Mouse (Mus musculus): ENCODE data around the gene Cdk5r1. TPM values are rescaled to one million over a fixed set of nuclear protein-coding genes. Genes with fewer than 3 reads are reported as not detected.

The Cdk5r1 gene
- polyA plus RNA-seq, 1 experiment from 2014 or later, result 6.6 TPM

DNA sequence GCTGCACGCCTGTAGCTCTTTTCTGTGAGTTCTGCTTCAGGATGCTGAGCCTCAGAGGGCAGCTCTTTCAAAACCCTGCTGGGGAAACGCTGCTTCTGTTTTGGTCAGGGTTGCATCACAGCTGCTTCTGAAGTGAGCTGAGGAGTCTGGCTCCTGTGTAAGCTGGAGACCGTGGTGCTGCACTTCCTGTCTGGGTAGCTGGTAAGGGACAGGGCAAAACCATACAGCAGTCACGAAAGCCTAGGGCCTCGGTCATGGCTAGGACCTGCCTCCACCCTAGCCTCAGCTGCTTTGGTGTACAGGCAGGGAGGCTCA lies 13.0 kb downstream of the Cdk5r1 start:
- Histone ChIP-seq H3K4me1 (ENCODE audit: control insufficient read depth, insufficient read depth, low read length) (peaks cover 2% of the 10 kb centered on the region; the same call in 1 of the 2 replicates), H3K36me3 (replicated peaks; ENCODE audit: control insufficient read depth, insufficient read depth, low read depth, low read length) (no peaks in the 10 kb centered on the region), H3K27ac (replicated peaks; ENCODE audit: low read depth, low read length) (no peak overlapping the region), H3K9ac (replicated peaks; ENCODE audit: low read length) (no peak overlapping the region), H3K4me3 (ENCODE audit: low read depth, low read length) (no peak overlapping the region), H3K4me2 (ENCODE audit: low read depth, low read length) (no peak overlapping the region), H3K9me3 (replicated peaks; ENCODE audit: control insufficient read depth, low read length) (no peaks in the 10 kb centered on the region), H3K27me3 (ENCODE audit: control insufficient read depth, insufficient read depth, low read length) (no peaks in the 10 kb centered on the region)
- DNase-seq (ENCODE audit: low spot score) (no peak), ATAC-seq (replicated peaks; ENCODE audit: insufficient number of reproducible peaks, low FRiP score, low TSS enrichment, low read depth) (no peak)
- WGBS, result 47% methylated on average over 5 of the region's 5 CpGs

DNA sequence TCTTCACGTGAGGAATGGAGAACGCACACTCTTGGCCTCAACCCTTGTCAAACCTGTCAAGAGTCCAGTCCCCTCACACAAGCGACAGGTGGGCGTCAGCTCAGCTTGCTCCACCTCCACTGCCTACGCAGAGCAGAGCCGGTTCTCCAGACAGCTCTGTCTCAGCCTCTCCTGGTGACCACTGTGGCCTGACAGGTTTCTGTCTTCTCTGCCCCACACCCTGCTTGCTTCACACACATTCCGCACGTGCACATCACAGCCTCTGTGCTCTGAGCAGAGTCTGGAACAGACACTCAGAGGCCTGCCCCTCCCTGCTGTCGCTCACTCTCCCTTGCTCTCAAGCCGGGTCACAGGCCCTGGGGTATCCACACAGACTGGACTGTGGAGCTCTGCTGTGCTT lies 14.0 kb downstream of the Cdk5r1 start:
- no peaks in the 10 kb centered on the region for H3K27me3 ChIP-seq (ENCODE audit: control insufficient read depth, insufficient read depth, low read length)
- H3K36me3 ChIP-seq (replicated peaks; ENCODE audit: control insufficient read depth, insufficient read depth, low read depth, low read length), result no peaks in the 10 kb centered on the region
- DNase-seq (ENCODE audit: low spot score), result no peak
- H3K9ac ChIP-seq (replicated peaks; ENCODE audit: low read length), result no peak overlapping the region
- H3K9me3 ChIP-seq (replicated peaks; ENCODE audit: control insufficient read depth, low read length), result no peaks in the 10 kb centered on the region
- H3K4me3 ChIP-seq (ENCODE audit: low read depth, low read length), result no peak overlapping the region
- no peak overlapping the region for H3K27ac ChIP-seq (replicated peaks; ENCODE audit: low read depth, low read length)
- WGBS, result 70% methylated on average over 10 of the region's 10 CpGs
- H3K4me1 ChIP-seq (ENCODE audit: control insufficient read depth, insufficient read depth, low read length), result peaks cover 2% of the 10 kb centered on the region; the same call in 1 of the 2 replicates
- no peak for ATAC-seq (replicated peaks; ENCODE audit: insufficient number of reproducible peaks, low FRiP score, low TSS enrichment, low read depth)
- H3K4me2 ChIP-seq (ENCODE audit: low read depth, low read length), result no peak overlapping the region

DNA sequence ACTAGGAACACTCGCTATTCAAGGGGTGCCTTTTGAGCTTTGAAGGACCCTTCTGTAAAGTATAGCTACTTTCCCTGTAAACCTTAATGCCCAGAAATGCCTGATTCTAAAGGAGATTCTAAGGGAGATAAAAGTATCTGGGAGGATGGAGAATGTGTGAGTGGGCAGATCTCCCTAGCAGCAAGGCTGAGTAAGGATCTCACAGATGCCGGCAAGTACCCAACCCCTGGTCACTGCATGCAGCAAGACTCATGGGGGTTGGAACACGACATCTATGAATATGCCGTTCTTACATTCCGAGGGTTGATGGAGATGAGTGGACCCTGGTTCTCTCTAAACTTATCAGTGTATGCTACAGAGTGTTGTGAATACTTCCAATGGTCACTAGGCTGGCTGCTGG lies 16.4 kb downstream of the Cdk5r1 start:
- H3K27ac ChIP-seq (replicated peaks; ENCODE audit: low read depth, low read length), result no peak overlapping the region
- ATAC-seq (replicated peaks; ENCODE audit: insufficient number of reproducible peaks, low FRiP score, low TSS enrichment, low read depth) (no peak), DNase-seq (ENCODE audit: low spot score) (no peak)
- H3K9ac ChIP-seq (replicated peaks; ENCODE audit: low read length), result no peak overlapping the region
- H3K36me3 ChIP-seq (replicated peaks; ENCODE audit: control insufficient read depth, insufficient read depth, low read depth, low read length), result no peaks in the 10 kb centered on the region
- H3K4me3 ChIP-seq (ENCODE audit: low read depth, low read length), result no peak overlapping the region
- 90% methylated on average over 5 of the region's 5 CpGs for WGBS
- H3K9me3 ChIP-seq (replicated peaks; ENCODE audit: control insufficient read depth, low read length), result no peaks in the 10 kb centered on the region
- H3K27me3 ChIP-seq (ENCODE audit: control insufficient read depth, insufficient read depth, low read length), result no peaks in the 10 kb centered on the region
- peaks cover 2% of the 10 kb centered on the region; the same call in 1 of the 2 replicates for H3K4me1 ChIP-seq (ENCODE audit: control insufficient read depth, insufficient read depth, low read length)
- H3K4me2 ChIP-seq (ENCODE audit: low read depth, low read length), result no peak overlapping the region

DNA sequence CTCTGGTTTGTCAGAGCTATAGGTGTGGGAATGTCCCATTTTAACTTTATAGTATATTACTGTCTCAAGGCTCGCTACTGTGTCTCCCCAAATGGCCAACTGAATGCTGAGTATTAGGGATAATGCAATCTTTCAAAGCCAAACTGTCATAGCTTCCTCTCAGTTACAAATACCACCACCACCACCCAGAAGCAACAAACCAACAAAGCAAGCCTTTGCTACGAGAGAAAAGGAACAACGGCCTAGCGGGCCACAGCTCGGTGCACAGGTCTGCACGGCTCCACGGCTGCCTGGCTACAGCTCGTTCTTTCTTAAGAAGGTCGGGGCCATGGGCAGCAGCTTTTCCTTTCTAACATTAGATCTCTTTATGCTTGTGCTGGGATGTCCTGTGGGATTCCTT lies 18.0 kb downstream of the Cdk5r1 start:
- Histone ChIP-seq H3K36me3 (replicated peaks; ENCODE audit: control insufficient read depth, insufficient read depth, low read depth, low read length) (no peaks in the 10 kb centered on the region), H3K4me3 (ENCODE audit: low read depth, low read length) (no peak overlapping the region), H3K27ac (replicated peaks; ENCODE audit: low read depth, low read length) (no peak overlapping the region), H3K9ac (replicated peaks; ENCODE audit: low read length) (no peak overlapping the region), H3K9me3 (replicated peaks; ENCODE audit: control insufficient read depth, low read length) (no peaks in the 10 kb centered on the region), H3K4me2 (ENCODE audit: low read depth, low read length) (no peak overlapping the region), H3K4me1 (ENCODE audit: control insufficient read depth, insufficient read depth, low read length) (no peaks in the 10 kb centered on the region; the same call in 1 of the 2 replicates), H3K27me3 (ENCODE audit: control insufficient read depth, insufficient read depth, low read length) (no peaks in the 10 kb centered on the region)
- no peak for DNase-seq (ENCODE audit: low spot score)
- WGBS, result 83% methylated on average over 9 of the region's 9 CpGs
- no peak for ATAC-seq (replicated peaks; ENCODE audit: insufficient number of reproducible peaks, low FRiP score, low TSS enrichment, low read depth)

DNA sequence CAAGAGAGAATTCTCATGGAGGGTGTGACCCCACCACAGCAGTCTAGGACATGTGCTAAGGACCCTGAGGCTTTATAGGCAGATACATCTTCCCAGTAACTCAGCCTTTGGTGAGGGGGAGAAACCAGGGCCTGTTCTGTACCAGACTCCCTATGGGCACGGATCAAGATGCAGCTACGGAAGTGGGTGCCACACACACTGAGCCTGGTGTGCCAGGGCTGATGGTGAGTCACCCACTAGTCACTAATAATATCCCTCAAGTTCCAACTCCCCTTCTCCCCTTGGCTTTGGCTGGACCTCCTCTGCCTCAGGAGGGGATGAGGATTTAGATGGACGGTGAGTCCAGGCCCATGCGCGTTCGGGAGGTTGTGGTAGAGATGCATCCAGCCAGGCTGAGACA lies 19.1 kb downstream of the Cdk5r1 start:
- WGBS, result 85% methylated on average over 6 of the region's 6 CpGs
- Histone ChIP-seq H3K27ac (replicated peaks; ENCODE audit: low read depth, low read length) (no peak overlapping the region), H3K4me3 (ENCODE audit: low read depth, low read length) (no peak overlapping the region), H3K9me3 (replicated peaks; ENCODE audit: control insufficient read depth, low read length) (no peaks in the 10 kb centered on the region), H3K4me2 (ENCODE audit: low read depth, low read length) (no peak overlapping the region), H3K36me3 (replicated peaks; ENCODE audit: control insufficient read depth, insufficient read depth, low read depth, low read length) (no peaks in the 10 kb centered on the region), H3K9ac (replicated peaks; ENCODE audit: low read length) (no peak overlapping the region), H3K4me1 (ENCODE audit: control insufficient read depth, insufficient read depth, low read length) (no peaks in the 10 kb centered on the region; the same call in 1 of the 2 replicates), H3K27me3 (ENCODE audit: control insufficient read depth, insufficient read depth, low read length) (no peaks in the 10 kb centered on the region)
- no peak for ATAC-seq (replicated peaks; ENCODE audit: insufficient number of reproducible peaks, low FRiP score, low TSS enrichment, low read depth)
- DNase-seq (ENCODE audit: low spot score), result no peak

DNA sequence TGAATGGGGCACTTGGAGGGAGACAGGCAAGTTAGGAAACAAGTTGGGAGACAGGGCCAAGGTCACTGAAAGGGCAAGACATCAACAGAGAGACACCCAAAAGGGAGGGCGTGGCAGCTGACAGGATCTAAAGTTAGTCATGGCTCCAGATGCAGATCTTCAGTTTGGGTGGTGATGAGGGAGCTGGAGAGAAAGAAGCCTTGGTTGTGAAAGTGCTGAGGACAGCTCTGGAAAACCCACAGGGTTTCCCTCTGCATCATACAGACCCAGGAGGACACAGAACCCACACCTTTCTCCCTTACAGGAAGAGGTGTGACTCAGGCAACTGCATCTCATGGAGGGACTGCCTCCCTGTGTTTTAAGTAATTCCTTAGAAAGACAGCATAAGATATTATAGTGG lies 19.8 kb downstream of the Cdk5r1 start:
- no peaks in the 10 kb centered on the region; the same call in 1 of the 2 replicates for H3K4me1 ChIP-seq (ENCODE audit: control insufficient read depth, insufficient read depth, low read length)
- no peaks in the 10 kb centered on the region for H3K9me3 ChIP-seq (replicated peaks; ENCODE audit: control insufficient read depth, low read length)
- H3K27me3 ChIP-seq (ENCODE audit: control insufficient read depth, insufficient read depth, low read length), result no peaks in the 10 kb centered on the region
- ATAC-seq (replicated peaks; ENCODE audit: insufficient number of reproducible peaks, low FRiP score, low TSS enrichment, low read depth) (no peak), DNase-seq (ENCODE audit: low spot score) (no peak)
- 90% methylated on average over 1 of the region's 1 CpGs for WGBS
- no peak overlapping the region for H3K27ac ChIP-seq (replicated peaks; ENCODE audit: low read depth, low read length)
- H3K4me2 ChIP-seq (ENCODE audit: low read depth, low read length), result no peak overlapping the region
- H3K9ac ChIP-seq (replicated peaks; ENCODE audit: low read length), result no peak overlapping the region
- no peak overlapping the region for H3K4me3 ChIP-seq (ENCODE audit: low read depth, low read length)
- no peaks in the 10 kb centered on the region for H3K36me3 ChIP-seq (replicated peaks; ENCODE audit: control insufficient read depth, insufficient read depth, low read depth, low read length)

DNA sequence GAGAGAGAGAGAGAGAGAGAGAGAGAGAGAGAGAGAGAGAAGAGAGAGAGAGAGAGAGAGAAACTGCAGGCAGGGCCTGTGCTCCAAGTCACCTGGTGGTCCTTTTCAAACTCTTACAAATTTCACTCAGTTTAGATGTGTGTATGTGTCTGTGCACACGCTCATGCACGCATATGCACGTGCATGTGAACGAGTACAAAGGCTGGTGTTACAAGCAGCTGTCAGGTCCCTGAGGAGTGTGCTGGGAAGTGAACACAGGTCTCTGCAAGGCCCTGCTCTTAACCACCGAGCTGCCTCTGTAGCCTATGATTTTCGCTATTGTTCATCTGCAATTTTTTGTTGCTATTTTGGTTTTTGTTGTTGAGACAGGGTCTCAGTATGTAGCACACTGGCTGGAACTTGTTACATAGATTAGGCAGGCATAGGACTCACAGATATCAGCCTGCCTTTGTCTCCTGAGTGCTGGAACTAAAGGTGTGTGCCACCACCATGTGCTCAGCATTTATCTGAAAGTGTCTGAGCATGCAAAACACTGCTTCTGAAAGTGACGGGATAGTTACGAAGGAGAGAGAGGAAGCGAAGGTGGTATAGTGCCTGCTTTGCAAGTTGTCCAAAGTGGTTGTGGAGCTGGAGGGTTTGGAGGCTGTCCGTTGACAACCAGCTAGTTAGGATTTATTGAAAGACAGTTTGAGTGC lies 20.5 kb downstream of the Cdk5r1 start:
- Histone ChIP-seq H3K4me2 (ENCODE audit: low read depth, low read length) (no peak overlapping the region), H3K36me3 (replicated peaks; ENCODE audit: control insufficient read depth, insufficient read depth, low read depth, low read length) (no peaks in the 10 kb centered on the region), H3K4me3 (ENCODE audit: low read depth, low read length) (no peak overlapping the region), H3K4me1 (ENCODE audit: control insufficient read depth, insufficient read depth, low read length) (no peaks in the 10 kb centered on the region; the same call in 1 of the 2 replicates), H3K9me3 (replicated peaks; ENCODE audit: control insufficient read depth, low read length) (no peaks in the 10 kb centered on the region), H3K27ac (replicated peaks; ENCODE audit: low read depth, low read length) (no peak overlapping the region), H3K9ac (replicated peaks; ENCODE audit: low read length) (no peak overlapping the region), H3K27me3 (ENCODE audit: control insufficient read depth, insufficient read depth, low read length) (no peaks in the 10 kb centered on the region)
- no peak for DNase-seq (ENCODE audit: low spot score)
- 78% methylated on average over 10 of the region's 10 CpGs for WGBS
- no peak for ATAC-seq (replicated peaks; ENCODE audit: insufficient number of reproducible peaks, low FRiP score, low TSS enrichment, low read depth)

DNA sequence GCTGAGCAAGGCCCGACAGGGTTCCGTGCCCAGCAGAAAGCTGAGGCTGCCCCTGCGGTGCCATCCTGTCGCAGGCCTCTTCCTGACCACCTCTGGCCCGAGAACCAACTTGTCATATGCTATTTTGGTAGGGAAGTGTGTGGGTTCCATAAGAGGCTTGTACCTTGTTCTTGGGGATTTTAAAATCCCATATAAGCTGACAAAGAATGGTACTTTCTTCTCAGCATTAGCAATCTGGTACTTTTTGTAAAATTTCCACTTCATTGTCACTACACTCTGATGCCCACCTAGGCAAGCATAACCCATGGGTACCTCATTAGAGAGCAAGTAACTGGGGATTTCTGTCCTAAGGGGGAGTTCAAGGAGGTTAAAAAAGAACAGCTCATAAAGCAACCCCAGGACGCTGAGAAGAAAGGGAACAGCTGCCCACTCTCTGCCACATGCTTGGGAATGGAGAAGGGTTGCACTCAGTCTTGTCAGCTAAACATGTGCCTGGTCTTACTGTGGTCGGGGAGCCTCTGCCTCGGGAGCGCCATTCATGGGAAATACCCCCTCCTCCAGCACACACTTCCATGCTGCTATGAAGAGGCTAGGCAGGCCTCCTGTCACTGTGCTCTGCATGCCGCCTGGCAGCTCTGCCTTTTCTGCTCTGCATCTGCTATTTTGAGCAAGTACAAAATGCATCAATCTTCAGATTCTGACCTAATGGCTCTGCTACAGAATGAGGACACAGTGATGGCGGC lies 21.7 kb downstream of the Cdk5r1 start:
- no peak overlapping the region for H3K27ac ChIP-seq (replicated peaks; ENCODE audit: low read depth, low read length)
- 68% methylated on average over 11 of the region's 11 CpGs for WGBS
- ATAC-seq (replicated peaks; ENCODE audit: insufficient number of reproducible peaks, low FRiP score, low TSS enrichment, low read depth) (no peak), DNase-seq (ENCODE audit: low spot score) (no peak)
- H3K4me2 ChIP-seq (ENCODE audit: low read depth, low read length), result no peak overlapping the region
- H3K9me3 ChIP-seq (replicated peaks; ENCODE audit: control insufficient read depth, low read length), result no peaks in the 10 kb centered on the region
- H3K9ac ChIP-seq (replicated peaks; ENCODE audit: low read length), result no peak overlapping the region
- no peaks in the 10 kb centered on the region for H3K36me3 ChIP-seq (replicated peaks; ENCODE audit: control insufficient read depth, insufficient read depth, low read depth, low read length)
- no peaks in the 10 kb centered on the region; the same call in 1 of the 2 replicates for H3K4me1 ChIP-seq (ENCODE audit: control insufficient read depth, insufficient read depth, low read length)
- no peak overlapping the region for H3K4me3 ChIP-seq (ENCODE audit: low read depth, low read length)
- no peaks in the 10 kb centered on the region for H3K27me3 ChIP-seq (ENCODE audit: control insufficient read depth, insufficient read depth, low read length)

Data from embryonic facial prominence, embryonic 11.5 days (tissue).